Mouse (Mus musculus) liver, embryonic 16.5 days (tissue): ENCODE measurements around the gene Ccdc194. TPM values are rescaled to one million over a fixed set of nuclear protein-coding genes. Genes with fewer than 3 reads are reported as not detected.

ENCODE experiments used
- ATAC-seq: fragments of 200-750 bp; cut with Nextera tagmentation; 2 replicates; pipeline ENCODE4 v1.8.0; 2017; ENCODE audit warnings: low read depth, mild to moderate bottlenecking, moderate number of reproducible peaks, moderate library complexity
- H3K27ac ChIP-seq: fragments of 300-500 bp; sonication (generic); 2 replicates; pipeline ENCODE4 v1.5.1; 2014; ENCODE audit warnings: mild to moderate bottlenecking, low read length
- H3K27me3 ChIP-seq: fragments of 300-500 bp; sonication (generic); 2 replicates; pipeline ENCODE4 v1.6.1; 2014; ENCODE audit warnings: low read depth, low read length, mixed read lengths; ENCODE audit not compliant: control insufficient read depth, insufficient read depth
- H3K36me3 ChIP-seq: fragments of 300-500 bp; sonication (generic); 2 replicates; pipeline ENCODE4 v1.6.1; 2014; ENCODE audit warnings: mild to moderate bottlenecking; ENCODE audit not compliant: control insufficient read depth, insufficient read depth
- H3K4me1 ChIP-seq: fragments of 300-500 bp; sonication (generic); 2 replicates; pipeline ENCODE4 v1.6.1; 2014; ENCODE audit warnings: low read depth, low read length, mixed read lengths; ENCODE audit not compliant: control insufficient read depth
- H3K4me2 ChIP-seq: fragments of 300-500 bp; sonication (generic); 2 replicates; pipeline ENCODE4 v1.6.1; 2014; ENCODE audit warnings: low read depth, low read length, mixed read lengths
- H3K4me3 ChIP-seq: fragments of 300-500 bp; sonication (generic); 2 replicates; pipeline ENCODE4 v1.5.1; 2014; ENCODE audit warnings: low read depth, mild to moderate bottlenecking, low read length
- H3K9ac ChIP-seq: fragments of 300-500 bp; sonication (generic); 2 replicates; pipeline ENCODE4 v1.6.1; 2014; ENCODE audit warnings: low read depth, low read length
- H3K9me3 ChIP-seq: fragments of 300-500 bp; sonication (generic); replicated peaks from 2 replicates; pipeline ENCODE4 v1.6.1; 2016; ENCODE audit warnings: low read length; ENCODE audit not compliant: control insufficient read depth
- WGBS: fragments of 180-500 bp; shearing (Covaris S2); extraction: QIAGEN DNeasy Blood & Tissue Kit; methylation state at CpG from one replicate; pipeline ENCODE4 v1.1.7; 2014; ENCODE audit not compliant: insufficient replicate concordance; 5-methylcytosine and 5-hydroxymethylcytosine counted together
- polyA plus RNA-seq: library from polyadenylated mRNA; unstranded; fragments of >200 nt; fragmentation: Nextera tagmentation; extraction: Ambion mirVana; gene quantifications from 2 replicates; pipeline ENCODE4 v1.2.1, GENCODE M21; 2015

Gene Ccdc194
- polyA plus RNA-seq, 1 experiment from 2014 or later, result 0.19 TPM

- ATAC-seq, result no peak
- Histone ChIP-seq H3K9ac (no peak overlapping the region), H3K4me1 (peaks cover 3% of the 10 kb centered on the region; the same call in 1 of the 2 replicates), H3K36me3 (no peaks in the 10 kb centered on the region), H3K4me3 (no peak overlapping the region), H3K27ac (no peak overlapping the region), H3K9me3 (no peaks in the 10 kb centered on the region), H3K27me3 (peaks cover 37% of the 10 kb centered on the region), H3K4me2 (no peak overlapping the region)
- WGBS, result 62% methylated on average over 4 of the region's 4 CpGs
These were observed 19.5 kb downstream of the Ccdc194 start for GRCm38 (mm10) chr8:71505979-71506378.

GRCm38 (mm10) chr8:71505326-71505725 is 20.2 kb downstream of the Ccdc194 start:
- H3K27me3 ChIP-seq, result peaks cover 37% of the 10 kb centered on the region
- H3K4me1 ChIP-seq, result peaks cover 3% of the 10 kb centered on the region; the same call in 1 of the 2 replicates
- H3K9ac ChIP-seq, result no peak overlapping the region
- no peaks in the 10 kb centered on the region for H3K36me3 ChIP-seq
- no peaks in the 10 kb centered on the region for H3K9me3 ChIP-seq
- no peak overlapping the region for H3K4me3 ChIP-seq
- no peak for ATAC-seq
- no peak overlapping the region for H3K4me2 ChIP-seq
- 69% methylated on average over 4 of the region's 4 CpGs for WGBS
- H3K27ac ChIP-seq, result no peak overlapping the region

GRCm38 (mm10) chr8:71504349-71504748 is 21.2 kb downstream of the Ccdc194 start:
- no peak overlapping the region for H3K4me3 ChIP-seq
- ATAC-seq, result no peak
- 79% methylated on average over 4 of the region's 4 CpGs for WGBS

GRCm38 (mm10) chr8:71498816-71499690 is 26.5 kb downstream of the Ccdc194 start:
- peak; percentile 56 for ATAC-seq
- 41% methylated on average over 15 of the region's 16 CpGs for WGBS

More at GRCm38 (mm10) chr8:71504349-71504748, 21.2 kb downstream of the Ccdc194 start:
- Histone ChIP-seq H3K9ac (no peak overlapping the region), H3K27ac (no peak overlapping the region), H3K9me3 (no peaks in the 10 kb centered on the region), H3K4me1 (peaks cover 3% of the 10 kb centered on the region; the same call in 1 of the 2 replicates), H3K4me2 (no peak overlapping the region), H3K36me3 (no peaks in the 10 kb centered on the region), H3K27me3 (peaks cover 33% of the 10 kb centered on the region)

GRCm38 (mm10) chr8:71497881-71498501 is 27.5 kb downstream of the Ccdc194 start:
- peak overlapping the region; percentile 8; the same call in 1 of the 2 replicates for H3K27ac ChIP-seq
- 55% methylated on average over 15 of the region's 15 CpGs for WGBS
- H3K9ac ChIP-seq, result no peak overlapping the region

More at GRCm38 (mm10) chr8:71498816-71499690, 26.5 kb downstream of the Ccdc194 start:
- H3K4me3 ChIP-seq, result no peak overlapping the region
- H3K36me3 ChIP-seq, result no peaks in the 10 kb centered on the region
- H3K27ac ChIP-seq, result no peak overlapping the region
- H3K27me3 ChIP-seq, result no peaks in the 10 kb centered on the region
- H3K9ac ChIP-seq, result no peak overlapping the region
- H3K9me3 ChIP-seq, result no peaks in the 10 kb centered on the region
- no peak overlapping the region for H3K4me2 ChIP-seq
- no peaks in the 10 kb centered on the region for H3K4me1 ChIP-seq

GRCm38 (mm10) chr8:71497077-71497645 is 28.4 kb downstream of the Ccdc194 start:
- Histone ChIP-seq H3K27ac (no peak overlapping the region), H3K4me1 (no peaks in the 10 kb centered on the region), H3K4me2 (no peak overlapping the region), H3K4me3 (no peak overlapping the region), H3K27me3 (no peaks in the 10 kb centered on the region), H3K9me3 (no peaks in the 10 kb centered on the region), H3K9ac (no peak overlapping the region), H3K36me3 (0 out of 2 replicates have a peak, but pooled peaks cover 4% of the 10 kb centered on the region)
- no peak for ATAC-seq
- 69% methylated on average over 1 of the region's 1 CpGs for WGBS

More at GRCm38 (mm10) chr8:71497881-71498501, 27.5 kb downstream of the Ccdc194 start:
- H3K9me3 ChIP-seq, result no peaks in the 10 kb centered on the region
- no peaks in the 10 kb centered on the region for H3K36me3 ChIP-seq
- H3K4me3 ChIP-seq, result no peak overlapping the region
- no peaks in the 10 kb centered on the region for H3K27me3 ChIP-seq
- no peaks in the 10 kb centered on the region for H3K4me1 ChIP-seq
- no peak for ATAC-seq
- H3K4me2 ChIP-seq, result no peak overlapping the region

GRCm38 (mm10) chr8:71496481-71496880 is 29.0 kb downstream of the Ccdc194 start:
- H3K4me2 ChIP-seq, result no peak overlapping the region
- 51% methylated on average over 11 of the region's 11 CpGs for WGBS
- no peak overlapping the region for H3K9ac ChIP-seq
- no peak overlapping the region for H3K4me3 ChIP-seq
- no peaks in the 10 kb centered on the region for H3K9me3 ChIP-seq
- no peaks in the 10 kb centered on the region for H3K27me3 ChIP-seq
- H3K4me1 ChIP-seq, result no peaks in the 10 kb centered on the region
- 0 out of 2 replicates have a peak, but pooled peaks cover 5% of the 10 kb centered on the region for H3K36me3 ChIP-seq
- no peak overlapping the region for H3K27ac ChIP-seq
- 0 out of 2 replicates have a peak, but pooled peaks have one; percentile 35 for ATAC-seq

GRCm38 (mm10) chr8:71495811-71496210 is 29.7 kb downstream of the Ccdc194 start:
- Histone ChIP-seq H3K9ac (no peak overlapping the region), H3K9me3 (no peaks in the 10 kb centered on the region), H3K4me1 (no peaks in the 10 kb centered on the region), H3K4me2 (no peak overlapping the region), H3K4me3 (no peak overlapping the region), H3K36me3 (peaks cover 5% of the 10 kb centered on the region; the same call in 1 of the 2 replicates), H3K27ac (no peak overlapping the region), H3K27me3 (no peaks in the 10 kb centered on the region)
- 74% methylated on average over 5 of the region's 5 CpGs for WGBS
- no peak for ATAC-seq
